Mouse (Mus musculus) spleen, postnatal 10 days (tissue): ENCODE results near the gene Nkain1.

Experiments
- DNase-seq, 2 experiments: peaks; one replicate each; pipeline ENCODE4 v3.0.0; 2021 to 2022; ENCODE audit warnings: low spot score in 2 of 2

The Nkain1 gene

GRCm38 (mm10) chr4:130574048-130574413, at the start of gene Nkain1:
Gene Nkain1, minus strand, starts transcription at chr4:130574173.
- DNase-seq = no peak

GRCm38 (mm10) chr4:130578734-130579274, 4.8 kb upstream of the Nkain1 start:
- DNase-seq = no peak

GRCm38 (mm10) chr4:130577081-130577480, 3.1 kb upstream of the Nkain1 start:
- no peak for DNase-seq

- DNase-seq = no peak
Measured at GRCm38 (mm10) chr4:130576247-130576931, 2.4 kb upstream of the Nkain1 start.

GRCm38 (mm10) chr4:130575533-130575932, 1.6 kb upstream of the Nkain1 start:
- DNase-seq = no peak

GRCm38 (mm10) chr4:130574861-130575460, 988 bp upstream of the Nkain1 start:
- DNase-seq = no peak

GRCm38 (mm10) chr4:130573351-130574047, 474 bp downstream of the Nkain1 start:
- DNase-seq = no peak

- DNase-seq = no peak
Measured at GRCm38 (mm10) chr4:130573012-130573350, 992 bp downstream of the Nkain1 start.

- DNase-seq = no peak
Measured at GRCm38 (mm10) chr4:130572545-130572944, 1.4 kb downstream of the Nkain1 start.

- no peak for DNase-seq
Measured at GRCm38 (mm10) chr4:130570941-130571720, 2.8 kb downstream of the Nkain1 start.

GRCm38 (mm10) chr4:130568043-130568978, 5.7 kb downstream of the Nkain1 start:
- no peak for DNase-seq

GRCm38 (mm10) chr4:130563820-130564219, 10.2 kb downstream of the Nkain1 start:
- DNase-seq = no peak

GRCm38 (mm10) chr4:130563260-130563756, 10.7 kb downstream of the Nkain1 start:
- no peak for DNase-seq

- no peak for DNase-seq
Measured at GRCm38 (mm10) chr4:130560576-130561310, 13.2 kb downstream of the Nkain1 start.

- no peak for DNase-seq
Measured at GRCm38 (mm10) chr4:130559220-130559619, 14.8 kb downstream of the Nkain1 start.

- no peak for DNase-seq
Measured at GRCm38 (mm10) chr4:130557852-130558251, 16.1 kb downstream of the Nkain1 start.

GRCm38 (mm10) chr4:130556992-130557391, 17.0 kb downstream of the Nkain1 start:
- DNase-seq = no peak

GRCm38 (mm10) chr4:130556224-130556623, 17.7 kb downstream of the Nkain1 start:
- DNase-seq = no peak

GRCm38 (mm10) chr4:130553121-130553448, 20.9 kb downstream of the Nkain1 start:
- no peak for DNase-seq
